Mouse (Mus musculus) liver (tissue): ENCODE data around the gene Parvb.

Experiments
- DNase-seq: peaks from one replicate; pipeline ENCODE4 v3.0.0-alpha.2; 2020; ENCODE audit warnings: mixed read lengths

Gene Parvb

GRCm38 (mm10) chr15:84217969-84218782 lies 13.7 kb upstream of the Parvb start:
- peak; percentile 33 for DNase-seq

GRCm38 (mm10) chr15:84218783-84219271 lies 13.0 kb upstream of the Parvb start:
- no peak for DNase-seq

GRCm38 (mm10) chr15:84221539-84221938 lies 10.3 kb upstream of the Parvb start:
- no peak for DNase-seq

GRCm38 (mm10) chr15:84223423-84223822 lies 8.4 kb upstream of the Parvb start:
- no peak for DNase-seq

GRCm38 (mm10) chr15:84224779-84225178 lies 7.1 kb upstream of the Parvb start:
- DNase-seq, result no peak

GRCm38 (mm10) chr15:84226918-84227317 lies 4.9 kb upstream of the Parvb start:
- no peak for DNase-seq

GRCm38 (mm10) chr15:84230661-84231060 lies 1.2 kb upstream of the Parvb start:
- DNase-seq, result peak; percentile 59

GRCm38 (mm10) chr15:84231113-84231712 lies 630 bp upstream of the Parvb start:
- peak; percentile 89 for DNase-seq

GRCm38 (mm10) chr15:84232609-84233008 lies 766 bp downstream of the Parvb start:
- no peak for DNase-seq

GRCm38 (mm10) chr15:84234794-84235581 lies 3.1 kb downstream of the Parvb start:
- no peak for DNase-seq

GRCm38 (mm10) chr15:84235646-84236045 lies 3.8 kb downstream of the Parvb start:
- DNase-seq, result peak; percentile 41

GRCm38 (mm10) chr15:84238552-84238951 lies 6.7 kb downstream of the Parvb start:
- DNase-seq, result no peak

GRCm38 (mm10) chr15:84238991-84239401 lies 7.2 kb downstream of the Parvb start:
- DNase-seq, result no peak

- DNase-seq, result no peak
Measured at GRCm38 (mm10) chr15:84241520-84241919, 9.7 kb downstream of the Parvb start.

- no peak for DNase-seq
Measured at GRCm38 (mm10) chr15:84245104-84245503, 13.3 kb downstream of the Parvb start.

GRCm38 (mm10) chr15:84246195-84246594 lies 14.4 kb downstream of the Parvb start:
- DNase-seq, result no peak

- no peak for DNase-seq
Measured at GRCm38 (mm10) chr15:84247309-84247708, 15.5 kb downstream of the Parvb start.

- no peak for DNase-seq
Measured at GRCm38 (mm10) chr15:84251227-84251626, 19.4 kb downstream of the Parvb start.

GRCm38 (mm10) chr15:84252645-84253044 lies 20.8 kb downstream of the Parvb start:
- DNase-seq, result no peak

GRCm38 (mm10) chr15:84253757-84254156 lies 21.9 kb downstream of the Parvb start:
- DNase-seq, result no peak

GRCm38 (mm10) chr15:84254387-84254786 lies 22.5 kb downstream of the Parvb start:
- no peak for DNase-seq

GRCm38 (mm10) chr15:84256254-84256850 lies 24.5 kb downstream of the Parvb start:
- no peak for DNase-seq

- DNase-seq, result peak; percentile 39
Measured at GRCm38 (mm10) chr15:84256864-84257263, 25.0 kb downstream of the Parvb start.
